Mouse (Mus musculus): Measurements from ENCODE around the gene Perm1.

Gene Perm1

DNA sequence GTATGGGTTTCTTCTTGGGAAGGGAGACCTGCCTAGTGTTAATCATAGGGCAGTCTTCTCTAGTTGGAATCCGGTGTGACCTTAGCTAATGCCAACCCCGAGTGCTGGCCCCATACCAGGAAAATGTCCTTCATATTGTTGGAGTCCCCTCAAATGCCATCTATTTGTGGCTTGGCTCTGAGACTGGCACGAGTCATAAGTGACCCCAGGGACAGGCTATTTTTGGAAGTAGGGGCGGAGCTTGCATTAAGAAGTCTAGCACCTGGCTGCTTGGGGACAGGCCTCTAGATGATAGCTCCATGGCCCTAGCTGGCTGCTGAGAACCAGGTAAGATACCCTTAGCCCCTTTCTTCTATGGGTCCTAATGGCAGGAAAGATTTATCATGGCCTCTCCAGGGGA is at the start of gene Perm1:
Gene Perm1, plus strand, starts transcription at position 220 of the 400 bp plus-strand sequence.
- DNase-seq, result no peak

DNA sequence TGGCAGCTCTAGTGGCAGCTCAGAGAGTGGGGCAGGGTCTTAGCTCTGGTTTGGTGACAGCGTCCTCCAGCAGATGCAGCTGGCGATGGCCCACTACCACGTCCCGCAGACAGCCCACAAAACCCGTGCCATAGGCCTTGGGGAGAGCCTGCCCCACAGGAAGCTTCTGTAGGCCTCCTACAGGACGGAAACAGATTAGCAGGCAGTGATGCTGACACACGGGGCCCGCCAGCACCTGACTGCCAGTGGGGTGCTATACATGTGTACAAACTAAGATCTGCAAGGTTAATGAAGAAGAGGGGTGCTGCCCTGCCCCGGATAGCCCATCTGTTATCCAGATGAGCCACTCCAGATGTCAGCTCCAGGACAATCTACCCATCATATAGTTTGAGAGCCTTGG is 49.2 kb upstream of the Perm1 start:
- DNase-seq, result no peak

DNA sequence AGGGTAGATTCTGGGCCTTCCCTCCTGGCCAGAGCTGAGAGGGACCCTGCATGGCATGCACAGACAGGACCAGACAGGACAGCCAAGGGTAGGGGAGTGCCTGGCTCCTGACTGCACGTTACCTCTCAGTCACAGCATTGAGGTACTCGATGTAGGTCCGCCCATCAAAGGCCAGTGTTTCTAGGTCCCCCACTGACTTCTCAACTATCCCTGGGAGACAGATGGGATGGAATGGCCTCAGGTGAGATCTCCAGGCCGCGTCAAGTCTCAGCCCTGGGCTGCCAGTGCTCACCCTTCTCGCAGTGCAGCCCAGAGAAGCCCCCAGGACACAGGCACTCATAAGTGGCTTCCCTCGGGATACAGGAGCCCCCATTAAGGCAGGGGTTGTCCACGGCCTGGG is 47.1 kb upstream of the Perm1 start:
- DNase-seq, result no peak

DNA sequence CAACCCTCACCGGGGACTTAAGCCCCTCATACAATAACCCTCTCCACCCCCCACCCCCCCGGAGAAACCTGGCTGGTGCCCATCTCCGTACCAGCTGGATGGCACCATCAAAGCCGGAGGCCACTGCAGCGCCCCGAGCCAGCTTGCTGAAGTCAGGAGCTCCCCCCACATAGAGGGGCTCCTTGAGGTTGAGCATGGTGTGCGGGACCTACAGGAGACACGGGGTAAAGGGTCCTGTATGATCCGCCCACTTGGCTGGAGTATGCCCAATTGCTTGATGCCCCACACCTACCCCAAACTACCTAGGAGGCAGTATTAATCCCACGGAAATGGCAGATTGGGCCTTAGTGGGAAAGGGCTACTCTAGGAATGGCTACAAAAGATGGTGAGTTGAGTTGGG is 46.5 kb upstream of the Perm1 start:
- no peak for DNase-seq

DNA sequence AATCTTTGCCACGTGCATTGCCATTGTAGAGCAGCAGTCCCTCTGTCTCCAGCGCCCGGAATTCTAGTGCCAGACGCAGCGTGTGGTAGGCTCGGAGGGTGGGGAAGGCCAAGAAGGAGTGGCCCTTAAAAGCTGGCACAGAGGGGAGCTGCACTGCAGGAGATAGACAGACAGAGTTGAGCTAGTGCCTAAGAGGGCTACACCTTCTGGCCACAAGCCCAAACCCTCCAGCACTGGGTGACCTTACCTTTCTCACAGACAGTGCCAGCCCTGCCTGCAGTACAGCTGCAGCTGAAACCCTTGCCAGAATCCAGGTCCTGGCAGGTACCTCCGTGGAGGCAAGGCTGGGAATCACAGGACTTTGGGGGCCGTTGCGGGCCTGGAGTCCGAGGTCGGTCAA is 43.8 kb upstream of the Perm1 start:
- no peak for DNase-seq

DNA sequence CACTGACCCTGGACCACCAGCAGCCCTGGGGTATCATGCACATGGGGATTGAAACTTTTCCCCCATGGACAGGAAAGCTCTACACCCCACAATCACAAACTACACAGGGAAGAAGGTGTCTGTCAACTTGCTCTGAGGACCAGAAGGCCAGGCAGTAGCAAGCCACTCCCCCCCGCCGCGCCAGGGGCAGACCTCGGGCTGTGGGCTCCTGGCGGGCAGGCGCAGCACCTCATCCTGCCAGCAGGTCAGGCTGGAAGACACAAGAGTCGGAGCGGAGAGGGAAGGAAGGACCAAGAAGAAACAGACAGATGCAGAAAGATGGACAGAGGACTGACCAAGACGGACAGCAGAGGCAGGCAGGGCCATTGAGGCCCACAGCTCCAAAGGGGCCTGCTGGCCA is 38.0 kb upstream of the Perm1 start:
- DNase-seq, result no peak

DNA sequence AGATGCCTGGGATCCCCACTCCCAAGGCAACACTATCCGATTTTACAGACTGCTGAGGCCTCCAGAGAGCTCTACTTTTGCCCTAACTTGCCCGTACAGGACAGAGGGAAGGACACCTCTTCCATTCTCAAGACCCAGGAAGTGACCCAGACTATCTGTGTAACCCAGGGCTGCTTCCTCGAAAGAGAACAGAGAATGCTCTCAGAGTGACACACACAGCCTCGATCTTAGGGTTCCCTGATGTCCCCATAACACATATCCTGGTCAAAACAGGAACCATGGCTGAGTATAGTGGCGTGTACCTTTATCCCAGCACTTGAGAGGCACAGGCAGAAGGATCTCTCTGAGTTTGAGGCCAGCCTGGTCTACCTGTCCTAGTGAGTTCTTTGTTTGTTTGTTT is 31.9 kb upstream of the Perm1 start:
- DNase-seq, result no peak

DNA sequence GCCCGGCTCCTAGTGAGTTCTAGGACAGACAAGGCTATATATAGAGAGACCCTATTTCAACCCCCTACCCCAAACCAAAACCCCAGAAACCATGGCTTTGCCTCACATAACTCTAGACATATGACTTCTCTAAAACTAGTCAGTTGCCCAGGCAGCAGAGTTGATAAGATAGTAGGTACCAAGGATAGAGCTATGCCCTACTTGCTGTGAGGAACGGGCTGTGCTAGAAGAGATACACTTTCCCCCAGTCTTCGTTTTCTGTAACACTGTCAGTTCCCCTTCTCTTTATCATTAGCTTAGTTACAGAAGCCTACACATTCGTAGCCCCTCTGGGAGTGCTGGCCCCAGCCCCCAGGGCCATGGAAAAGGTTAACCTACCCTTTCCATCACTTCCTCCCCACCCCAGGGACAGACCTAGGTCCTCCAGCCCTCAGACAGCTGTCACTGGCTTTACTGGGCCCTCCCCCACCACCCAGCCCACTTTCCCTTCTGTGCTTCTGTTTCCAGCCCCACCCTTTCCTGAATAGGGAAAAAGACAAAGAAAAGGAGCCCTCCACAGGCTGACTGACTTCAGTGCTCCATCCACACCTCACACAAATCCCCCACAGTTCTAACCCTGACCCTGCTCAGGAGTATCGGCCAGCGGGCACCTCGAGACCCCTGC is 31.2 kb upstream of the Perm1 start:
- DNase-seq, result no peak

DNA sequence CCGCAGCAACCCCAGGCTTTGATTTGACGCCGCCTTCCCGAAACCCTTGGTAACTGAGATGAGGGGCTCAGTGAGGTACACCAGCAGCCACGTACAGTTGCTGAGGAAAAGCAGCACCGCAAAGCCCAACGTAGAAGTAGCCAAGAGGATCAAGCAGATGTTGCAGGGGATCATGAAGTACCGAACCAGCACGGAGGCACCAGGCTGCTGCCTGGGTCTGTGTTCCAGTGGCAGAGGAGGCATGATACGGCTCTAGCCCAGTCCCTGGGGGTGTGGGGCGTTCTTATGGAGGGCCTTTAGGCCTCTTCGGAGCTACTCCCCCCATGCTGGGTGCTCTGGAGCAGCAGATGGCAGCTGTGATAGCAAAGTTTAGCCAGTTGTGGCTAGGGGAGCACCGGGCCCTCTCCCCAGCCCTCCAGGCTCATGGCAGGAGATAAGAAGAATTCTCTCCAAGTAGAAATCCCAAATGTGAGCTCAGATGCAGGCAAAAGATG is 30.2 kb upstream of the Perm1 start:
- no peak for DNase-seq

DNA sequence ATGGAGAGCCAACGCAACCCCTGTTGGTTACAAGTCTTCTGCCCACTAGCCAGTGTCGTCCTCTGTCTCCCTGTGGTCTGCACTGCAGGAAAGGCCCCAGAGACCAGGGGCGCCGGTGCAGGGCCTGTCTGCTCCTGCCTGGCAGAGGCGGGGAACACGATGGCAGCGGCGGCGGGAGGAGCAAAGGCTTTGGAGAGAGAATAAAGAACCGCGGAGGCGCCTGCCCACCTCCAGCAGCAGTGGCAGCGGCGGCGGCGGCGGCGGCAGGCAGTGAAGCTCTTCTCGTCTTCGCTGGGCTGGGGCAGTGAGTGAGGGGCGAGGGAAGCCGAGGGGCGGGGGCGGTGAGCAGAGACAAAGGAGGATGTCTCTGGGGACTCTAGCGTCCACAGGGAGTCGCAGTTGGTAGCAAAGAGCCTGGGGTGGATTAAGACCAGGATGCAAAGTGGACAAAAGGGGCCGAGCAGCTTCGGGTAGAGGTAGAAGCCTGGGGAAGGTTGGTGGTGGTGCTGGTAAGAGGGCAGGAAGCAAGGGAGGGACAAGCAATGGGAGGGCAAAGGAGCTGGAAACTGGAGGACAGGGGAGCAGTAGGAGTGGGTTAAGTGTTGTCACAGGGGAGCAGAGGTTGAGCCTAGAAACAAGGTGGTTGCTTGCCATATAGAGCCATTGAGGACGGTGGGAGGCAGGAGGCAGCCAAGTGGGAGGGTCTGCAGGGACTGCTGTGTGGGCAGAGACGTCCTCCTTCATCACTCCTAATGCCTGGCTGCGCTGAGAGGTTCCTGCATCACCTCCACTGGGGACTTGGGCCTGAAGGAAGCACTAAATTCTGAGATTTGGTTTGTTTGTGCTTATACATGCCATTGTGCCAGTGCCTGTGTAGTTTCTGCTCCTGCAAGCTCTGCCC is 29.5 kb upstream of the Perm1 start:
- DNase-seq, result no peak

DNA sequence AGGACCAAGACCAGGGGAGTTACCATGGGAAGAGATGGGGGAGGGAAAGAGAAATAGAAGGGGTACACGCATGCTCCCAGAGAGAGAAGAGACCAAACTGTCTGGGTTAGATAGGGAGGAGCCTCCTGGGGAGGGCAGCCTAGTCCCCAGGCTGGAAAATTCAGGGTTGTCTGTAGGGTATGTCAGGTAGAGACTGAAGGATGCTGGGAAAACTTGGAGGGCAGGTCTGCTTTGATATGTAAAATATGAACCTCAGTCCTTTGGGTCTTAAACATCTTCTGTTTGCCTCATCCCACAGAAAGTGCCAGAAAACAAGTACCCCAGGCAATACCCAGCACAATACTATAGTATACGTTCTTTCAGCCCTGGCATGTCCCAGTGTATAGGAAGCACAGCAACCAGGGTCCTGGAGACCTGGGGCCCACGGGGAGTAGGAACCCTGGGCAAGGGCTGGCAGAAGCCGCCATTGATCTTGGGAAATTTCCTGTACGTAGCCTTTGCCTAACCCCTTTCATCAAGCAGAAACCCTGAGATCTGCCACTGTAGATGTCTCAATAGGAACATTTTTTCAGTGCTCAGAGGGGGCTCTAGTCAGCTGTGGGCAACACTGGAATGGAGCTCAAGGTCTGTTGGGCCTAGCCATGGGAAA is 27.4 kb upstream of the Perm1 start:
- DNase-seq, result no peak

DNA sequence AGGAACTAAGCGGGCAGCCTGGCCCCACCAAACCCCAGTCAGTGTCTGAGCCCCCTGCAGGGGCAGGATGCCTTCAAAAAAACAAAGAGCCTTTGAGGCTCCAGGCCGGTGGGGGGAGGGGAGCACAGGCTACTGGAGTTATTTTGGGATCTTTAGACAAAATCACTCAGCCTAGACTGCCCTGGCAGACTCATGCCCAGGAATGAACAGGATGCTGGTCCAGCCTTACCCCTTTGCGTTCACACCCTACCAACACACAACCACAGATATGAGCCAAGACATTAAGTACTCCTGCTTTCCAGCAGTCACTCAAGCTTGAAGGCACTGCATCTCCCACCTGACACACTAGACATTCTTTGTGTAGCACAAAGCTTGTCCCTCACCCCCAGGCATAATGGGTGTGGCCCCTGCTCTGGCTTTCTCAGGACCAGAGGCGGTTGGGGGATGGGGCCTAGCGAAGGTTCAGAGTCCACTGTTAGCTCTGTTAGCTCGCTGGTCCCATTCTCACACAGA is 26.8 kb upstream of the Perm1 start:
- peak; percentile 41 for DNase-seq

DNA sequence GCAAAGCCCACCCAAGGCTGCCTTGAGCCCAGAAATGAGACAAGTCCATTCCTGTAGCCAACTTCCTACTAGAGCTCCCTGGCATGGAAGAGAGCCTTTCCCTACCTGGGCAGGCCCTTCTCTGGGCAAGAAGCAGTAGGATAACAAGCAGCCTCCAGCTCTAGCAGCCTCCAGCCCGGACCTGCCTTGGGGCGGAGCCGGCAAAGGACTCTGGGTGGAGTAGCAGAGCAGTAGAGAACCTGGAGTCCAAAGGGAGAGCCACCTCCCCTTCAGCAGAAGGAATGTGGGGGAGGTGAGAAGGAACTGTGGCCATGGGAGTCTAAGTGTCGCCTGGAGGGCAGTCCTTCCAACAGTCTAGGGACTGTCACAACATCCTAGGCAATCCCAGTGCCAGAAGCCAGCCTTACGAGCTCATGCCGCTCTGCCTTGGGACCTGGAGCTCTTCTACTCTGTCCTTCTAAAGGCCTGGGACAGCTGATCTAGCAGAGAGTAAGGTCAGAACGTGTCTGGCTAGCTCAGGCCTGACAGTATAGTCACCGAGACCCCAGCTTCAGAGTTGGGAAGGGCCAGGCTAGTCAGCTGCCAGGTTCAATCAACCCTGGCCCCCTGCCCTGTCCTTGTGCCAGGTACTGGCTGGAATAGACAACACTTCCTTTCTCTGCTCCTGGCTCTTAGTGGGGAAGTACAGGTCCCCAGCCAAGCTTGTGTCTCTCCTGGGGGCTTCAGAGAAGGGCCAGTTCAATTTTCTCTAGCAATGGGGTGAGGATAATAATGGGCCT is 23.1 kb upstream of the Perm1 start:
- no peak for DNase-seq

DNA sequence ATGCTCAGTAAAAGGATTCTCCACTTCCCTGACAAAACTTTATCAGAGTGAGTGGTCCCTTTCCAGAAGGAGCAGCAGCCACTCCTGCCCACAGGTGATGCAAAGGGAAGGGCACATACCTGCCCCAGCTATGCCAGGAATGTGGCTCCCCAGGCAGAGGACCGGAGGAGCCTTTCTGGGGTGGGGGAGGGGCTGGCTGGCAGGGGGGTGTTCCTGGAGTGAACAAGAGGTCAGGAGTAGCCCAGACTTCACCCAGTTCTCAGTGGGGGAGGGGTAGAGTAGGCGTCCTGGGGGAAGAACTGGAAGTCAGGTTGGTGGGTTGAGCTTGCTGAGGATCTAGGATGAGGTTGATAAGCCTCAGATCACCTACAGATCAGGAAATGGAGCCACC is 22.5 kb upstream of the Perm1 start:
- no peak for DNase-seq

DNA sequence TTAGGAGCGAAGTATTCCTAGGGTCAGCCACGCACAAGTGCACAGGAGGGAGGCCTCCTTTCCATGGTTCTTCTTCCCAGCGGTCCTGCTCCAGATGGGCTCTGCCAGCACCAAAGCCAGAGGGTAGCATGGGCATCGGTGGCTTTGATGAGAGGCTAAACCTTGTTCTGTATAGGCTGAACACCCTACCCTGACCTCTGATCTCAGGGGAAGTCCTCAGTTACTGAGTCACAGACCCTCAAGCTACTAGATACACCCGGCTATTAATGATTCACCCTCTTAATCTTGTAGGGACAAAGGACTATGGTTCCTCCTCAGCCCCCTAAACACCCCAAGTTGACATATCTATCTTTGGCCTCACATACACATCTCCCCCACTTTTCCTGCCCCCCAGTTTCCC is 21.8 kb upstream of the Perm1 start:
- DNase-seq, result no peak

DNA sequence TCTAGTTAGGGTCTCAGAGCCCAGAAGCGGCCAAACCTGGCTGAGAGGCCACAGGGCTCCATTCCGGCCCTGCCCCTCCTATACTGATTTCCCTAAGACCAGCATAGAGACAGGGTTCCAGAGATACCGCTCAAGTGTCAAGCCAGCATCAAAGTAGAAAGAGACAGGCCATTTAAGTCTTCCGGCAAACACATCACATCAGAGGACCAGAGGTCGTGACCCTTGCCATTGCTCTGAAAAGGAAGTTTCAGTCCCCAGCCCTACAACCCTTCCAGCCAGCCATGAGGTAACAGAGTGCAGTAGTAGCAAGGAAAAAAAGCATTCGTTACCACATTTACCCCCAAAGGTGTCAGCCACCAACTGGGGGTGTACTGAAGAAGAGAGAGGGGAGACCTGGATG is 21.3 kb upstream of the Perm1 start:
- DNase-seq, result no peak

DNA sequence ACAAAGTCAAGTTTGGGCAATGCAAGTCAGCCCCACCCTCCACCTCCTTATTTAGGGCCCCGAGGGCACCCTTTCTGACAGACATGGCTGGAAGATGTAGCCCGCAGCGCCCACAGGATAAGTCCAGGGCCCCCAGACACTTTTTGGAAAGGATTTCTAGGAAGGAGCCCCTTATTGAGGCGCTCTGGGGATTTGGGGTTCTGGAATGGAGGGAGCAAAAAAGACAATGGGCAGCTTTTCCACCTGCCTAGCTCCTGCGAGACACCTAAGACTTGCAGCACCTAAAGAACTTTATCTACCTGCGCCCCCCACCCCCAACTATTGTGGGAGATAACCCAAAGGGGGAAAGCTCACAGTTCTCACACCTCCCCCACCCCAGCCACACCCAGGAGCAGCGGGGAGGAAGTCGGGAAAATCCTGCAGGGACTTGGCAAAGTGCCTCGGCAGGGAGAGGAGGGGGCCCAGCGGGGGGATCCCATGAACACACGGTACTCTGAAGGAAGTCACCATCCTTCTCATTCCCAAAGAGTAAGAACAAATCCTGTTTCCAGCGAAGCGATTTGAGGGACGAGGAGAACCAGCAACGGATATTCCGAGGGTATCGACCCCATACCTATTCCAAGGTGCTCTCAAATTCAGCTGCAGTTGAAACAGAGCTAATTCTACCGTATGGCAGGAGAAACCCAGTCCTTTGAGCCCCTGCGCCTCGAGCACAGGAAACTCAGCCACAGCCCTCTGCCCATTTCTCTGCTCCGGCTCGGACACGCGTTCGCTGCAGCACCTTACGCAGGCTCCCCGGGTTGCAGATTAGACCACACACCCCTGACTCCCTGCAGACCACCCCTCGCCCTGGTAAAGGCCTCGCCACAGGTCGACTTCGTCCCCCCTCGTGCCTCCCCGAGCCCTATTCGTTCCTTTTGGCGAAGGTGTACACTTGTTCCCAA is 19.5 kb upstream of the Perm1 start:
- peak; percentile 72 for DNase-seq

DNA sequence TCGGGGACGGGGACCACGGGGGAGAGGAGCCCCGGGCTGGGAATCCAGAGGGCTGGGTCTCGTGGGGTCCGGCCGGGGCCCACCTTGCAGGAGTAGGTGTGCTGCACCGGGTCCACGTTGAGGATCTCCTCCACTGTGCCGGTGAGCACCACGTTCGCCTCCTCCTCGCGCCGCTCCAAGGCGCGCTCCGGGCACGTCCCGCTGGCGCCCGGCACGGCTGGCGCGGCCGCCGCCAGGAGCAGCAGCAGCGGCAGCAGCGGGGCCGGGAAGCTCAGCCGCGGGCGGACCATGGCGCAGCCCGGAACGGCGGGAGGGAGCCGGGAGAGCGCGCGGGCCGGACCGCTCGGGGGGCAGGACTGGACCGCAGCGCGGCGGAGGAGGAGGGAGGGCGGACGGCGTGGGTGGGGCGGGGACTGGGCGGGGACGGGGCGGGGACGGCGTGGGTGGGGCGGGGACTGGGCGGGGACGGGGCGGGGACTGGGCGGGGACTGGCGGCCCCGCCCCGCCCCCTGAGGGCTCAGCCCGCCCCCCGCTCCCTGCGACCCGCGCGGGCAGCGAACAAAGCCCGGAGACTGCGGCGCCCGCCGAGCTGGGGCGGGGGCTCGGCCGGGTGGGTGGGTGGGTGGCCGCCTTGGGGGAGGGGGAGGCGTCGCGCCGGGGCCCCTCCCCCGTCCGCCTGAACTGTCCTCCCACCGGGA is 18.4 kb upstream of the Perm1 start, which contains the start of gene Agrn:
Gene Agrn, minus strand, starts transcription at position 358 of the 698 bp plus-strand sequence.
- peak; percentile 76 for DNase-seq

DNA sequence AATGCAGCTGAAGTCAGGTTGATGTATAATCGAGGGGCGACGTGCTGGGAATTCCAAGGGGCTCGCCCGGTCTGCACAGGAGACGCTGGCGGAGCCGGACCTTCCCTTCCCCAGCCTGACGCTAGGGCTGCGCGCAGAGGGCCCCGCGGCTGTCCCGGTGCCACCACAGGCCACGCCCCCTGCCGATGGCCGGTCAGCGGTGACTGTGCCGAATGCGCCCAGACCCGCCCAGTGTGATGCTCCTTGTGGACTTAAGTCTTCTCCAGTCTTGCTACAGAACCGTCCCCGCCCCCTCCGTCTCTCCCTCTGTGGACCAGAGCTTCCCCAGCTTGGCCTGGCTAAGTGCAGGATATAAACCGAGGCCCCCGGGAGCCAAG is 17.9 kb upstream of the Perm1 start:
- DNase-seq, result peak; percentile 91

DNA sequence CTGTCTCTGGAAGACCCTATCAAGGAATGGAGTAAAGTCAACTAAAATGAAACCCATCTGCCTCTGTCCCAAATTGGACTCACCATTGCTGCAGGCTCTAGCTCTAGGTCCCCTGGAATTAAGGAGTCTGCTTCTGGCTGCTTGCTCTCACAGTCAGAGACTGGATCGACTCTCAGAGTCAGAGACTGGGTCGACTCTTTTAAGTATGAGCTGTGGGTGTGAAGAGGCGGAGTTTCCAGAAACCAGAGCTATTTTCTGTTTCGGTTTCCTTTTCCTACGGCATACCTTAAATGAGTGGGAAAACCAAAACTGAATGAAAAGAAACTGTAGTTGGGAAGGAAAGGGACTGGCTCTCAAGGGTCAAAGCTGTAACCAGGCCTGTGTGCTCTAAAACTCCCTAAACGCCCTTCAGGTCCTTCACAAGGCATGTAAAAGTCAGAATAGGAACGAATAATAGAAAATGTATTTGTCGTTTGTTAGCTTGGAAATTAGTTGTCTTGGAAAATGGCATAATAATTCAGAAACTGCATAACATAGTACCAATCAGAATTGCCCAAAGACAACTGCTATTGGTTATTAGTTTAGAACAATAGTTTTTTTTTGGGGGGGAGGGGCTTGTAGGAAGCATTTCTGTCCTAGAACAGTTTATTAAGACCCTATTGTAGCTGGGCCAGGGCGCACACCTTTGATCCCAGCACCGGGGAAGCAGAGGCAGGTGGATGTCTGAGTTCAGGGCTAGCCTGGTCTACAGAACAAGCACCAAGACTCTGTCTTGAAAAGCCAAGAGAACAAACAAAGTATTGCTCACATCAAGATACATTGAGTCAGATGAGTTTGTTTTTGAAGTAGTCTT is 14.8 kb upstream of the Perm1 start, which contains the start of gene Isg15:
Gene Isg15, minus strand, starts transcription at position 196 of the 853 bp plus-strand sequence.
- DNase-seq, result no peak
